Mouse (Mus musculus) brain, adult 2 months (tissue): ENCODE measurements around the gene Vkorc1.
"Not testable (repeated sequence)": the region's sequence is repeated elsewhere in the genome, so short reads cannot be mapped to it uniquely, and the experiment has no call there.

Experiments
- DNase-seq: peaks from one replicate; pipeline ENCODE4 v3.0.0; 2011; ENCODE audit warnings: low read depth, low spot score

Gene Vkorc1

DNA sequence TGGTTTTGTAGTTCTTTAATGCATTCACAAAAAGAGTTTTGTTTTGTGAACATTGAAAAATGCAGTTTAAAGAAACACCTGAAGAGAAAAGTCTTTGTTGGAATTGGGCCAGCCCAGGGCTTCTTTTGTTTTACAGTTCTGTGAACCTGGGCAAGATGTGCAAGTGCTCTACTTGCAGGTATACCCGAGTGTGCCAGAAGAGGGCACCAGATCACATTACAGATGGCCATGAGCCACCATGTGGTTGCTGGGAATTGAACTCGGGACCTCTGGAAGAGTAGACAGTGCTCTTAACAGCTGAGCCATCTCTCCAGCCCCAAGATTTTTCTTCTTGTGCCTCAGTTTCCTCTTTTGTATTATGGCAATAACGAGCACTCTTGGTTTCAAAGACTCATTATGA is 22.8 kb upstream of the Vkorc1 start:
- peak; percentile 63 for DNase-seq

- no peak for DNase-seq
Measured at GRCm38 (mm10) chr7:127915293-127915692, 19.9 kb upstream of the Vkorc1 start.

- no peak for DNase-seq
Measured at GRCm38 (mm10) chr7:127912938-127913337, 17.5 kb upstream of the Vkorc1 start.

DNA sequence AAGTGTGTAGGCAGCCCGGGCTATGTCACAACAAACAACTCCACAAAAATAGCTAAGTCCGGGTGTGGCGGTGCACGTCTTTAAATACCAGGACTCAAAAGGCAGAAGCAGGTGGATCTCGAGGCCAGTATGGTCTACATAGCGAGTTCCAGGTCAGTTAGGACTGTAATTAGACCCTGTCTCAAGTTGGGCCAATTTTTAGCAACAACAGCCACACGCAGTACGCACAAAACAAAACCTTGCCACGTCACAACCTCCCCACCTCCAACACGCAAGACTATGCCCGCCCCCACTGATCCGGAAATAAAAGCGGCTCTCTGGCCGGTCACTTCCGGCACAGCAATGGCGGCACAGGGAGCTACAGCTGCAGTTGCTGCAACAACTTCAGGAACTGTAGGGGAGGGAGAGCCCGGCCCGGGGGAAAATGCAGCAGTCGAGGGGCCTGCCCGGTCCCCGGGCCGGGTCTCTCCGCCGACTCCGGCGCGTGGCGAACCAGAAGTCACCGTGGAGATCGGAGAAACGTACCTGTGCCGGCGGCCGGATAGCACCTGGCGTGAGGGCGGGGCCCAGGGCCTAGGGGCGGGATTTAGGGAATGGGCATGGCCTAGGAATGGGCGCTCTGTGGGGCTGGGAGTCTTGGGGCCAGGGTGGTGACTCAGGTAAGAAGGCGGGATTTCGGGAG is 16.9 kb upstream of the Vkorc1 start, which contains the start of gene Kat8:
Gene Kat8, plus strand, starts transcription at position 327 of the 682 bp plus-strand sequence.
- peak; percentile 98 for DNase-seq

GRCm38 (mm10) chr7:127908656-127909055 is 13.2 kb upstream of the Vkorc1 start:
- DNase-seq = no peak

- no peak for DNase-seq
Measured at GRCm38 (mm10) chr7:127907939-127908338, 12.5 kb upstream of the Vkorc1 start.

GRCm38 (mm10) chr7:127903971-127904796 is 8.8 kb upstream of the Vkorc1 start, which contains the start of gene Bckdk:
TSS of gene Bckdk (plus strand) at chr7:127904082.
- peak; percentile 89 for DNase-seq

- DNase-seq = no peak
Measured at GRCm38 (mm10) chr7:127901772-127902171, 6.4 kb upstream of the Vkorc1 start.

DNA sequence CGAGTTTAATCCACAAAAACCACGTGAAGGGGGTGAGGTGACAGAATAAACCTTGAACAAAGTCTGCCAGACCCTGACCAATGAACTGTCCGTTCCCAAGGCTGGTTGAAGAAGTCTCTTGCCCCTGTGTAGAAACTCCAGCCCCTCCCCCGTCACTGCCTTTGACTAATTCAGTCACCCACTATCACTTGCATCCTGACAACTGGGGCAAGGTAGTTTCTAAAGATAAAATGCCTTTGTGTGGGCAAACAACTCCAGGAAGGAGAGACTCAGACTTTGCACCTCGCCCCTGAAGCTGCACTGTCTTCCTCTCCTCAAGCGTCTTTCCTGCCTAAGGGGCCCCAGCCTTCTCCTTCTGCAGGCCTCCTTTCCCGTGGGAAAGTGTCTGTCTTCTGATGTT is 4.6 kb upstream of the Vkorc1 start:
- DNase-seq = peak; percentile 31

- no peak for DNase-seq
Measured at GRCm38 (mm10) chr7:127898179-127898956, 3.0 kb upstream of the Vkorc1 start.

DNA sequence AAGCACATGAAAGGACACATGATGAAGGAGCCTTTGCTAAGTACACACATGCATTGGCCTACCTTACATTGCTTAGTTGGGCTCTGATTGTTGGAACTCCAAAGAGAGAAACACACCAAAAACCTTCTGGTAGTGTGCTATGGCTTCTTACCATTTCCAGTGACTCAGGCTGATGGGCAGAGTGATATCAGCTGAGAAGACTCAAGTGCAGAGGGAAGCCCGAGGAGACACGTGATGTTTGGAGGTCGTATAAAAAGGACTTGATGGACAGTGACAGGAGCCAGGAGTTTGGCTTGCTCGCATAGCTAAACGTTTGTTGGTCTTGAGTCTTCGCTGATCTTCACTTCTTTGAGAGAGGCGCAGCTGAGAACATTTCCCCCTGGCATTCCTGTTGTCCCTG is 2.1 kb upstream of the Vkorc1 start:
- no peak for DNase-seq

DNA sequence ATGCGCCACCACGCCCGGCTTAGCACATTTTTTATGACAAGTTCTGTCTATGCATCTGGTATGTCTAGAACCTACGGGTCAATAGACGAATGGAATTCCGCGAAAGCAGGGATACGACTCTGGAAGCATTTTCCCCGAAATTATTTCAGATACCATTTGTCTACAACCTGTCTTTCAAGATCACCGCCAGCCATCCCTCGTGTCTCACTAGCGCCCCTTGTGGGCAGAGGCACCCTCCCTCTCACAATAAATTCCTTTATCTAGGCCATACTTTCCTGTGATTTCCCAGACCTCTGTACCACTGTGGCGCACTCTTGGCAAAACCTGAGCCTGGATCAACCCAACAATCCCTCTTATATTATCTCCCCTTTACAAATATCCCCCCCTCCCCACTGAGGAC is 967 bp upstream of the Vkorc1 start:
- DNase-seq = peak; percentile 63

GRCm38 (mm10) chr7:127895891-127896290 is 474 bp upstream of the Vkorc1 start:
- not testable (repeated sequence) for DNase-seq

- no peak for DNase-seq
Measured at GRCm38 (mm10) chr7:127894480-127894879, 937 bp downstream of the Vkorc1 start.

- DNase-seq = no peak
Measured at GRCm38 (mm10) chr7:127890798-127891197, 4.6 kb downstream of the Vkorc1 start, which contains the start of gene Prss53. TSS of gene Prss53 (minus strand) at chr7:127890970.

- DNase-seq = no peak
Measured at GRCm38 (mm10) chr7:127888821-127889220, 6.6 kb downstream of the Vkorc1 start.

- DNase-seq = no peak
Measured at GRCm38 (mm10) chr7:127887781-127888180, 7.6 kb downstream of the Vkorc1 start.

DNA sequence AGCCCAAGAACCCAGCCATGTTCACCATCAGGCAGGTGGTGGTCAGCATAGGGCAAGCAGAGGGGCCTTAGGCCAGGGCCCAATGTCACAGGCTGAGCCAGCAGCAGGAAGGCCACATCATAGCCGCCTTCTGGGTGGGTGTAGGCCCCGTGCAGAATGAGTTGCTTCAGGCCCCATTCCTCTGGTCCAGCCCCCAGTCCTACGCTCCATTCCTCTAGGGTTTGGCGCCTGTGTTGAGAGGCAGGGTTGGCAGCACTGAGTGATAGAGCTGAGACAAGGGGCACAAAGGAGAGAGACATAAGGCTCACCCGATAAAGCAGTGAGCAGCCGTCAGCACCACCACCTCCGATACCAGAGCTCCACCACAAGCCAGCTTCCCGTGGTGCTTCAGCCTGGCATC is 8.2 kb downstream of the Vkorc1 start:
- no peak for DNase-seq

DNA sequence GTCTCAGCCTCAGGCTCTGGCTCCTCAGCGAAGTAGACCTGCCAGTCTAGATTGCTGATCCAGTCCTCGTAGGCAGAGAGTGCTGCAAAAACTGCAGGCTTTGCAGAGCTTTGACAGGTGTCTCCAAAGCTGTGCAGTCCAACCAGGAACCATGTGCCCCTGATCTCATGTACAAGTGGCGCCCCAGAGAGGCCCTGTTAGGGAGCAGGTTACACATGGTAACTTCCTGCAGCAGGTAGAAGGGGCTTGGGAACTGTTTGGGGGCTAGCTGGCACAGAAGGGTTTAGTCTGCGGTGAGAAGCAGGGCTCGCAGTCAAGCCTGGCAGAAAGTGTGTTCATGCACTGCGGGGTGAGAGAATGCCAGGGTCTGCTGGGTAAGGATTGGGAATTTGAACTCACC is 8.9 kb downstream of the Vkorc1 start:
- no peak for DNase-seq

DNA sequence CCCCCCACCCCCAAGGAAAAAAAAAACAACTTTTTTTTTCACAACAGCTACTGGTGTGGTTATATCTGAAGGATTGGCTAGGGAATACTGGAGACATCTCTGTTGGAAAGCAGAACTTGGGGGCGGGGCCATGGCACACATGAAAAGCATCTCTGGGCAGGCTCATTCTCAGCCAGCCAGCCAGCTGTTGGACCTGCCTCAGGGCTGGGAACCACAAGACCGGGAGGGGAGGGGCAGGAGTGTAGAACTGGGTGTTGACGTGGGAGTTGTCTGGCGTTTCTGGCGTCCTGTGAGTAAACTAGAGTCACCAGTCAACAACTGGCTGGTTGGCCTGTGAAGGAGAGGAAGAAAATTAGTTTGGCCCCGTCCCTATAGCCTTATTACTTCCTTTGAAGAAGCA is 9.5 kb downstream of the Vkorc1 start:
- peak; percentile 70 for DNase-seq

DNA sequence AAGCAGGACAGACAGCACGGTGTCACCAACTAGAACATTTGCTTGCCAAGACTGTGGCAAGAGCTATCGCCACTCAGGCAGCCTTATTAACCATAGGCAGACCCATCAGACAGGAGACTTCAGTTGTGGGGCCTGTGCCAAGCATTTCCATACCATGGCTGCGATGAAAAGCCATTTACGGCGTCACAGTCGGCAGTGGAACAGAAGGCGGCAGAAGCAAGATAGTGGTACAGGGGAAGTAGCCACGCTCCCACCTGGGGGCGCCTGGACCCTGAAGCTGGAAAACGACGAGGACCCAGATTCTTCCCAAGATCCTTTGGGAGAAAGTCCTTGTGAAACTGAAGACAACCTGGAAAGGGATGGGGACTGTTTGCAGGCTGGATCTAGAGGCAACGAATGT is 15.0 kb downstream of the Vkorc1 start:
- DNase-seq = no peak

DNA sequence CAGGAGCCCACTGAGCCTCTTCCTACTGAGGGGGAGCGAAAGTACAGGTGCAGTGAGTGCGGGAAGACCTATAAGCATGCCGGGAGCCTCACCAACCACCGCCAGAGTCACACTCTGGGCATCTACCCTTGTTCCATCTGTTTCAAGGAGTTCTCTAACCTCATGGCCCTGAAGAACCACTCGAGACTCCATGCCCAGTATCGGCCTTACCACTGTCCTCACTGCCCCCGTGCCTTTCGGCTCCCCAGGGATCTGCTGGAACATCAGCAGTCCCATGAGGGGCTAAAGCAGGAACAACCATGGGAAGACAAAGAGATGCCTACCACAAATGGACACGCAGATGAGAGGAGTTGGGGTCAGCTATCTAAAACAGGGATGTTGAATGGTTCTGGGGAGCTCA is 16.1 kb downstream of the Vkorc1 start:
- no peak for DNase-seq
